Mouse (Mus musculus) myocyte (in vitro differentiated cells): ENCODE measurements around the gene Cers5. TPM values are rescaled to one million over a fixed set of nuclear protein-coding genes. Genes with fewer than 3 reads are reported as not detected.

ENCODE experiments used
- H3K27me3 ChIP-seq: one replicate; pipeline ENCODE4 v1.6.1; 2011; ENCODE audit not compliant: control insufficient read depth, insufficient read depth, insufficient read length
- H3K36me3 ChIP-seq: one replicate; pipeline ENCODE4 v1.6.1; 2011; ENCODE audit not compliant: control insufficient read depth, insufficient read depth
- H3K4me2 ChIP-seq: one replicate; pipeline ENCODE4 v1.6.1; 2011; ENCODE audit warnings: low read depth, control low read depth
- H3K4me3 ChIP-seq: one replicate; pipeline ENCODE4 v1.5.1; 2011; ENCODE audit warnings: mild to moderate bottlenecking, control low read depth, moderate library complexity
- H3K79me2 ChIP-seq: one replicate; pipeline ENCODE4 v1.6.1; 2011; ENCODE audit not compliant: control insufficient read depth, insufficient read depth
- H3ac ChIP-seq: one replicate; pipeline ENCODE4 v1.6.1; 2011; ENCODE audit not compliant: control insufficient read depth, insufficient read length
- CEBPB ChIP-seq: IDR thresholded peaks from 2 replicates; pipeline ENCODE4 v1.6.1; 2011; ENCODE audit warnings: mild to moderate bottlenecking, moderate library complexity; ENCODE audit not compliant: poor library complexity, insufficient read depth, severe bottlenecking
- E2F4 ChIP-seq: IDR thresholded peaks from one replicate; pipeline ENCODE4 v1.6.1; 2011; ENCODE audit warnings: mild to moderate bottlenecking, control low read depth, moderate library complexity; ENCODE audit not compliant: insufficient read depth
- MAX ChIP-seq: IDR thresholded peaks from one replicate; pipeline ENCODE4 v1.6.1; 2011; ENCODE audit warnings: low read depth, mild to moderate bottlenecking, control low read depth
- MYOD1 ChIP-seq, 3 experiments: IDR thresholded peaks; one replicate each; pipeline ENCODE4 v1.6.1; 2011; ENCODE audit warnings: control low read depth in 2 of 3, low read depth in 2 of 3, mild to moderate bottlenecking in 2 of 3, moderate library complexity in 1 of 3; ENCODE audit not compliant: insufficient read length in 2 of 3, control insufficient read depth in 1 of 3
- MYOG ChIP-seq, 3 experiments: IDR thresholded peaks; one replicate each; pipeline ENCODE4 v1.6.1; 2011; ENCODE audit warnings: control low read depth in 2 of 3, low read depth in 2 of 3, mild to moderate bottlenecking in 2 of 3; ENCODE audit not compliant: insufficient read length in 2 of 3, control insufficient read depth in 1 of 3, insufficient read depth in 1 of 3
- POLR2A ChIP-seq: IDR thresholded peaks from one replicate; pipeline ENCODE4 v1.6.1; 2011; ENCODE audit warnings: low read depth, mild to moderate bottlenecking, control low read depth, moderate library complexity; ENCODE audit not compliant: insufficient read length
- POLR2AphosphoS2 ChIP-seq: IDR thresholded peaks from one replicate; pipeline ENCODE4 v1.6.1; 2011; ENCODE audit warnings: low read depth, control low read depth; ENCODE audit not compliant: insufficient read length
- REST ChIP-seq: IDR thresholded peaks from one replicate; pipeline ENCODE4 v1.6.1; 2011; ENCODE audit warnings: mild to moderate bottlenecking, control low read depth, moderate library complexity; ENCODE audit not compliant: insufficient read depth, insufficient read length
- SRF ChIP-seq: IDR thresholded peaks from one replicate; pipeline ENCODE4 v1.6.1; 2011; ENCODE audit warnings: low read depth; ENCODE audit not compliant: control insufficient read depth, insufficient read length
- TCF12 ChIP-seq: IDR thresholded peaks from one replicate; pipeline ENCODE4 v1.6.1; 2011; ENCODE audit warnings: mild to moderate bottlenecking, control low read depth; ENCODE audit not compliant: poor library complexity, insufficient read depth, severe bottlenecking
- TCF3 ChIP-seq: IDR thresholded peaks from one replicate; pipeline ENCODE4 v1.6.1; 2011; ENCODE audit warnings: low read depth, control low read depth; ENCODE audit not compliant: insufficient read length
- USF1 ChIP-seq: IDR thresholded peaks from one replicate; pipeline ENCODE4 v1.6.1; 2011; ENCODE audit warnings: low read depth, mild to moderate bottlenecking, control low read depth, moderate library complexity
- polyA plus RNA-seq: library from polyadenylated mRNA; unstranded; fragments of >200 nt; fragmentation: generic; extraction: Trizol; gene quantifications from one replicate; pipeline ENCODE4 v1.2.1, GENCODE M21; 2012; ENCODE audit warnings: missing spikeins

Cers5 gene
- polyA plus RNA-seq, 1 experiment, result 68.6 TPM

DNA sequence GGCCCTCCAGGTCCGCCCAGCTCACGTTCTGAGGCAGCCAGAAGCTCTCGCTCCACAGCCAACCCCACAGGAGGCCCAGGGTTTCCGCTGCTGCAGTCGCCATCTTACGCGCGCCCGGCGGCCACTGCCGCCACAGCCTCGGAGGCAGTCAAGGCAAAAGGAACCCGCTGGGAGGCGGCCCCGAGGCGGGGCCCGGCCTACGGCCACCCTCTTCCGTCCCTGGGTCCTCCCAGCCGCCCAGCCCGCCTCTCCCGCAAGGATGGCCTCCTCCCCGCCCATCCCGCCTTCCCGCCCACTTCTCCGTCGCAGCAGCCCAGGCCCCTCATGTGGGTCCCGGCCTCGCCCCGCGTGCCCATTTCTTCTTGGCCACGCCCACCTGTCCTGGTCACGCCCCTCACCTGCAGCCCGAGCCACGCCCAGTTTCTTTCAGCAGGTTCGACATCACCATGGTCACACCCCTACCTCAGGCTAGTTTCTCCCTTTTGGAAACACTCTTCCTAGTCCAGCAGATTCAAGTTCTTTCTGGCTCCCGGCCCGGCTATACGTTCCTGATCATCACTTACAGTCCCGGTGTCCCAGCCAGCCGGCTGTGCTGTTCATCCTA is 306 bp downstream of the Cers5 start:
- H3K79me2 ChIP-seq, result peaks cover 41% of the 10 kb centered on the region
- H3ac ChIP-seq, result peak overlapping the region; percentile 40
- peak overlapping the region; percentile 62 for H3K4me3 ChIP-seq
- TF ChIP-seq TCF12 (no peak), MAX (no peak), MYOD1 (IDR thresholded peaks at IDR 0.05; ENCODE audit: control insufficient read depth in 1 of 3, insufficient read length in 2 of 3, low read depth in 2 of 3) (peak in 1 of 3 experiments; percentile 19), USF1 (no peak), TCF3 (no peak), CEBPB (no peak), E2F4 (no peak), POLR2AphosphoS2 (peak; percentile 89), POLR2A (peak; percentile 92), SRF (peak; percentile 44)
- no peaks in the 10 kb centered on the region for H3K27me3 ChIP-seq
- H3K36me3 ChIP-seq, result peaks cover under 1% of the 10 kb centered on the region
- peak overlapping the region; percentile 87 for H3K4me2 ChIP-seq

DNA sequence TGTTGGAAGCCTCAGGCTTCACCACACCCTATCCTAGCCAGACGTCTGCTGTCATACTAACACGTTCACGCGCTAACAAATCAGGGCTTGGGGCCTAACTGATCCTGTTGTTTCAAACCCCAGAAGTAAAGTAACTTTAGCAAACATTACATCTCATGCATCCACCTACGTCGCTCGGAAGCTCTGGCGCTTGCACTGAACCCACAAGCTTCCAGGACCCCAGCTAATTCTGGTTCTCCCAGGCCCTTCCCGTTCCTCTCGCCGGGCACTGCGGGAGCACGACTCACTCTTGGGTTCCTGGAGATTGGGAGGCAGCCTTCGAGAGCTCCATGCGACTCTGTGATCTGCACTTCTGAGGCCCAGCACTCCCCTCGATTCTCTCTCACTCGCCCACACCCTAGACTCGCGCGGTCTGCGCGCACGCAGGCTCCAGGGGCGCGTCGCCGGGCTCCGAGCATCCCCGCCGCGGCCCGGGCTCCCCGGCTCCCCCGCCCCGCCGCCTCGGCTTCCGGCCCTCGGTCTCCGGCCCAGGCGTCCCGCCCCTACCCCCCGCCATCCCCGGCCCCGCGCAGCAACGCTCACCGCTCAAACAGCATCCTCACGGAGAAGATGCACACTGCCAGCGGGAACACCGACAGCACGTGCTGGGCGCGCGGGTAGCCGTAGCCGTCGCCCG is 946 bp downstream of the Cers5 start:
- Histone ChIP-seq H3K4me2 (peak overlapping the region; percentile 87), H3ac (peak overlapping the region; percentile 40), H3K79me2 (peaks cover 46% of the 10 kb centered on the region), H3K27me3 (no peaks in the 10 kb centered on the region), H3K4me3 (peak overlapping the region; percentile 62), H3K36me3 (no peaks in the 10 kb centered on the region)
- peak; percentile 20 for TF ChIP-seq MAX
- no peak for TF ChIP-seq E2F4
- no peak for TF ChIP-seq TCF12
- no peak for TF ChIP-seq CEBPB
- peak in 1 of 3 experiments; percentile 3 for TF ChIP-seq MYOG (IDR thresholded peaks at IDR 0.05; ENCODE audit: control insufficient read depth in 1 of 3, insufficient read depth in 1 of 3, insufficient read length in 2 of 3, low read depth in 2 of 3)
- TF ChIP-seq TCF3, result no peak
- peak in 1 of 3 experiments; percentile 36 for TF ChIP-seq MYOD1 (IDR thresholded peaks at IDR 0.05; ENCODE audit: control insufficient read depth in 1 of 3, insufficient read length in 2 of 3, low read depth in 2 of 3)

DNA sequence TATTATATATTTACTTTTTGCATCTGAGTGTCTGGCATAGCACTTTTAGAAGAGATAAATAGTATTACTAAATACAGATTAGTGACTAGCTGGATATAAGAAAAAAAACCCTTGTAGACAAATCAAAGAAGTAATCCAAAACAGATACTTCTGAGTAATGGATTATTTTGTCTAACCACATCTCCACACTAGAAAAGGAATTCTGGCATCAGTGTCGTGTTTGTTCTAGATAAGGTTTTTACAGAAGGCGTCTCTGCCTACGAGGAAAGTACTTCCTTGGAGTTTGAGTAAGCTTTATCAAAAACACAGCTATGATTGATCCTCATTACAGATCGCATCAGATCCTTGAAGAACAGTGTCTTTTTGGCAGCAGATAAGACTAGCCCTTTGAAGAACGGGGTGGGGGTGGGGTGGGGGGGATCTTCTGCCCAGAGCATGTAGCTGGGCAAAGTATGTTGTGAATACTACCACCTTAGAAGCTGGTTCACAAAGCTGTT is 1.6 kb downstream of the Cers5 start:
- Histone ChIP-seq H3K79me2 (peaks cover 52% of the 10 kb centered on the region), H3ac (peak overlapping the region; percentile 40), H3K36me3 (no peaks in the 10 kb centered on the region), H3K4me3 (peak overlapping the region; percentile 62), H3K4me2 (peak overlapping the region; percentile 81), H3K27me3 (no peaks in the 10 kb centered on the region)
- TF ChIP-seq USF1 (no peak), TCF12 (no peak), TCF3 (no peak), REST (no peak), E2F4 (no peak), POLR2AphosphoS2 (no peak), POLR2A (no peak), MYOD1 (IDR thresholded peaks at IDR 0.05; ENCODE audit: control insufficient read depth in 1 of 3, insufficient read length in 2 of 3, low read depth in 2 of 3) (no peak), MYOG (IDR thresholded peaks at IDR 0.05; ENCODE audit: control insufficient read depth in 1 of 3, insufficient read depth in 1 of 3, insufficient read length in 2 of 3, low read depth in 2 of 3) (no peak), CEBPB (no peak), SRF (no peak), MAX (no peak)

DNA sequence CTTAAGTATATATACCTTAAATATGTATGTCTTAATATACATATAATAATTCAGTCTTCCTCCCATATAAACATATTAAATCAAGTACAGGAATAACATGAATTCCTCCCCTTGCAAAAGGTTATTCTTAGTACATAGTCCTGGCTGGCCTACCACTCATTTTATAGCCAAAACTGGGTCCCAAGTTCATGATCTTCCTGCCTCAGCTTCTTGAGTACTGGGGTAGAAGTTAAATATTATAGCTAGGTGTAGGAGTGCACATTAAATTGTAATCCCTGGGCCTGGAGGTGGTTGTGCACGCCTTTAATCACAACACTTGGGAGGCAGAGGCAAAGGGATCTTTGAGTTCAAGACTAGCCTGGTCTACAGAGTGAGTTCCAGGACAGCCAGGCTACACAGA is 3.9 kb downstream of the Cers5 start:
- TF ChIP-seq E2F4 (no peak), POLR2A (no peak), CEBPB (no peak), TCF3 (no peak), MAX (no peak), SRF (no peak), REST (no peak), MYOD1 (IDR thresholded peaks at IDR 0.05; ENCODE audit: control insufficient read depth in 1 of 3, insufficient read length in 2 of 3, low read depth in 2 of 3) (no peak), TCF12 (no peak), POLR2AphosphoS2 (no peak), MYOG (IDR thresholded peaks at IDR 0.05; ENCODE audit: control insufficient read depth in 1 of 3, insufficient read depth in 1 of 3, insufficient read length in 2 of 3, low read depth in 2 of 3) (no peak), USF1 (no peak)
- no peak overlapping the region for H3ac ChIP-seq
- H3K4me3 ChIP-seq, result no peak overlapping the region
- H3K79me2 ChIP-seq, result peaks cover 69% of the 10 kb centered on the region
- peaks cover 9% of the 10 kb centered on the region for H3K36me3 ChIP-seq
- no peaks in the 10 kb centered on the region for H3K27me3 ChIP-seq
- H3K4me2 ChIP-seq, result no peak overlapping the region
